Mouse (Mus musculus) bone marrow macrophage, adult 2 months (primary cell): ENCODE results near the gene Stx1b. TPM values are rescaled to one million over a fixed set of nuclear protein-coding genes. Genes with fewer than 3 reads are reported as not detected.

ENCODE experiments used
- H3K27ac ChIP-seq: 2 replicates; pipeline ENCODE4 v1.5.1; 2012; ENCODE audit warnings: low read depth, low read length; ENCODE audit not compliant: insufficient read depth
- H3K4me1 ChIP-seq: 2 replicates; pipeline ENCODE4 v1.6.1; 2012; ENCODE audit warnings: low read length; ENCODE audit not compliant: control insufficient read depth, insufficient read depth
- H3K4me3 ChIP-seq: 2 replicates; pipeline ENCODE4 v1.5.1; 2012; ENCODE audit warnings: mild to moderate bottlenecking, low read length, moderate library complexity; ENCODE audit not compliant: insufficient read depth
- CTCF ChIP-seq: IDR thresholded peaks from 2 replicates; pipeline ENCODE4 v1.5.1; 2012; ENCODE audit warnings: low read depth, mild to moderate bottlenecking, low read length, moderate library complexity
- POLR2A ChIP-seq: IDR thresholded peaks from 2 replicates; pipeline ENCODE4 v1.6.1; 2012; ENCODE audit warnings: mild to moderate bottlenecking, low read depth, low read length, borderline replicate concordance
- polyA plus RNA-seq: library from polyadenylated mRNA; stranded (reverse); fragments of >200 nt; gene quantifications from 2 replicates; pipeline ENCODE4 v1.2.4, GENCODE M21; 2012; ENCODE audit not compliant: missing spikeins, insufficient read depth, insufficient read length

Stx1b gene
- polyA plus RNA-seq, 1 experiment: not detected

DNA sequence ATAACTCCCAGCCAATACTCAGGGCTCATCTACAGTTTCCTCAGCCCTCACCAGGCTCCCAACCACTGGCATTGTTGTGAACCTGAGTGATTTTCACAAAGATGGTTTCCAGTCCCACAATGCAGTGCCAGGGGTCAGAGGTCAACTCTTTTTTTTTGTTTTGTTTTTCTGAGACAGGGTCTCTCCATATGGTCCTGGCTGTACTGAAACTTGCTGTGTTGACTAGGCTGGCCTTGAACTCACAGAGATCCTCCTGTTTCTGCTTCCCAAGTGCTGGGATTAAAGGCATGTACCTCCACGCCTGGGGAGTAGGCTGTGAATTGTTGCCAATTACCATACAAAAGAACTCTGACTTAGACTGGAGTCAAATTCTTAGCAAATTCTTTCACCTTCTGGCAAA lies 14.5 kb downstream of the Stx1b start:
- Histone ChIP-seq H3K4me3 (no peak overlapping the region), H3K27ac (no peak overlapping the region), H3K4me1 (peaks cover 4% of the 10 kb centered on the region; the same call in 1 of the 2 replicates)
- TF ChIP-seq POLR2A: no peak
- TF ChIP-seq CTCF: no peak

DNA sequence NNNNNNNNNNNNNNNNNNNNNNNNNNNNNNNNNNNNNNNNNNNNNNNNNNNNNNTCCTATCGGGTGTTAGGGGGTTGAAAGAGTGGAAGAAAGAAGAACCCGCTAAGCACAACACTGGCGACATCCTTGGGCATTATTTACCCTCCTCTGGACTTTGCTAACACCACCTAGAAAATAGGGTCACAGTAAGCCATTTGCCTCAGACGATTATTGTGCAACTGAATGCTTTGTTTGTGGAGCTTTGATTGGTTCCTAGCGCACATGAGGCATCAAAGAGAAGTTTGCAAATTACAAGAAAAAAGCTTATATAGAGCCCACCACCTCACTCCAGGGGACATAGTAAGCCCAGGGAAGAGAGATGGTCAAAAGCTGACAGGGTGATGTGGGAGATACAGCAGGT lies 15.5 kb downstream of the Stx1b start:
- Histone ChIP-seq H3K27ac (no peak overlapping the region), H3K4me3 (no peak overlapping the region), H3K4me1 (peaks cover 4% of the 10 kb centered on the region; the same call in 1 of the 2 replicates)
- no peak for TF ChIP-seq CTCF
- no peak for TF ChIP-seq POLR2A

DNA sequence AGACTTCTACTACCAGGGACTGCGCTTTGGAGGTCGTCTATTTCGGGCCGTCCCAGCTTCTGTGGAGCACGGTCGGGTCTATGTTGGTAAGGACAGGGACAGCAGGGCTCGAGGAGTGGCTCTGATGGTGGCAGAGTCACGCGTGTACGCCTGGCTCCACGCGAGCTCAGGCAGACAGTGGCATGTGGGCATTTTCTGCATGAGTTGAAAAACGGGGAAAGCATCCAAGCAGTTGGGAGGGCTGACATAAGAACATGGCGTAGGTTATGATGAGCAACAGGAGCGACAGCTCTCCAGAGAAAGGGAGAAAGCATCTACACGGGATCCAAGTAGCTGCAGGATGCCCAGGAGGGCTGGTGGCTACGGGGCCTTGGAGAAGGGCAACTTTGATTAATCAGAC lies 22.0 kb downstream of the Stx1b start:
- Histone ChIP-seq H3K27ac (no peak overlapping the region), H3K4me3 (no peak overlapping the region), H3K4me1 (peaks cover 16% of the 10 kb centered on the region)
- TF ChIP-seq POLR2A (no peak), CTCF (no peak)

DNA sequence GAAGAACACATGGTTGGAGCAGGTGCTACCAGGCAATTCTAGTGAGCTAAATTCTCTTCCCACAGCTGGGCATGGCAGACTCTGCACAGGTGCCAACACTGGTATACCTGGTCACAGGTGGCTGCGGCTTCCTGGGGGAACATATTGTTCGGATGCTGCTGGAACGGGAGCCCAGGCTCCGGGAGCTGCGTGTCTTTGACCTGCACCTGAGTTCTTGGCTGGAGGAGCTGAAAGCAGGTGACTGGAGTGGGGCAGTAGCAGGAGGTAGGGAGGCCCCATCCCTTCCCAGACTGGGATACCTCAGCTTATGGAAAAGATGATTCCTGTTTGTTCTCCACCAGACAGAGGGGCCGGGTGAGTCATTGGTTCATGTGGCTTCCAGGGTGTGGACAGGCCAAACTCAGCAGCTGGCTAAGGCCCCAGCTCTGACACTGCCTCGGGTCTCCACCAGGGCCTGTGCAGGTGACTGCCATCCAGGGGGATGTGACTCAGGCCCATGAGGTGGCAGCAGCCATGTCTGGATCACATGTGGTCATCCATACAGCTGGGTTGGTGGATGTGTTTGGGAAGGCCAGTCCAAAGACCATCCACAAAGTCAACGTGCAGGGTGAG lies 23.2 kb downstream of the Stx1b start:
- Histone ChIP-seq H3K4me1 (peaks cover 15% of the 10 kb centered on the region), H3K27ac (peak overlapping the region; percentile 49), H3K4me3 (peak overlapping the region; percentile 58)
- TF ChIP-seq POLR2A: no peak
- no peak for TF ChIP-seq CTCF

DNA sequence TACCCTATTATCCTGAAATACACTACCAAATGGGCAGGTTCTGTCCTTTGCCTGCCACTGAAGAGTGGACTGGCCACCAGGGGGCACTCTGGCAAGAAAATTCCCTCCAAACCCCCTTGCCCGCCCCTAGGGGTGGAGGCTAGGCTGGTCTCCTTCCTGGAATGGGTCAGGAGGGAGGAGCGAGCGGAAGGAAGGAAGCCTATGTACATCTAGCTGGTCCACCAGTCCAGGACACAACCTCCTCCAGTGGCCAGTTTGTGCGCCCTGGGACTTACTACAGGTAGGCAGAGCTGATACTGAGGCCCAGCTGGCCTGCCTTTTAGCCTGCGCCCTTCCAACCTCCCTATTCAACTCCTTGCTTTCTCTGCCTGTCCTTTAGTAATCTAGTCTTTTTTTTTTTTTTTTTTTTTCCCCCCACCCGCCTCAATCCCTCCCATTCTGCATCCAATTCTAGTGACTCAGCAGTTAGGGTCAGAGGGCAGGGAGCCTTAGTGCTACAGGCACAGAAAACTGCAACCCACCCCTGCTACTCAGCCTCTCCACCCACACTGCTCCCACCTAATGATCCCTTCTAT lies 23.8 kb downstream of the Stx1b start, which contains the start of gene Hsd3b7:
Gene Hsd3b7 (plus strand): TSS at position 170 of the 575 bp plus-strand sequence.
- 0 out of 2 replicates have a peak, but pooled peaks have one; percentile 71 for TF ChIP-seq POLR2A
- TF ChIP-seq CTCF: peak; percentile 72
- H3K4me1 ChIP-seq: peaks cover 15% of the 10 kb centered on the region
- peak within 1 kb of the TSS; percentile 58 for H3K4me3 ChIP-seq
- H3K27ac ChIP-seq: peak within 1 kb of the TSS; percentile 49

DNA sequence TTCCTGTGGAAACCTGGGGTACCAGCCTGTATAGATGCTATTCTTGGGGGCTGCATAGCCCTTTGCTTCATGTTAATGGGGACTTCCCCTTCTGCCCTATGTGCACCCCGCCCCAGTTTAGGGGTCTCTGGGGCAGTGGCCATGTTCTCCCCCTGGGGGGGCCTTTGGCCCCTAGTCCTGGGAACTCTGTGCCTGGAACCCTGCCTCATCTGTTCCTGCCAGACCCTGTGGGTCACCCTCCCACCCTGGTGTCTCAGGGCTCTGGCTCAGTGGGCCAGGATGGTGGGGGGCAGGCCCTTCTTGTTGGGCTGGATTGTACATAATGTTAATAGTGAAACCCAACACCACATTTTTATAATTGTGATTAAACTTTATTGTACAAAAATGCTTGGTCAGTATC lies 24.6 kb downstream of the Stx1b start:
- Histone ChIP-seq H3K4me3 (no peak overlapping the region), H3K27ac (no peak overlapping the region), H3K4me1 (peaks cover 15% of the 10 kb centered on the region)
- no peak for TF ChIP-seq CTCF
- no peak for TF ChIP-seq POLR2A

DNA sequence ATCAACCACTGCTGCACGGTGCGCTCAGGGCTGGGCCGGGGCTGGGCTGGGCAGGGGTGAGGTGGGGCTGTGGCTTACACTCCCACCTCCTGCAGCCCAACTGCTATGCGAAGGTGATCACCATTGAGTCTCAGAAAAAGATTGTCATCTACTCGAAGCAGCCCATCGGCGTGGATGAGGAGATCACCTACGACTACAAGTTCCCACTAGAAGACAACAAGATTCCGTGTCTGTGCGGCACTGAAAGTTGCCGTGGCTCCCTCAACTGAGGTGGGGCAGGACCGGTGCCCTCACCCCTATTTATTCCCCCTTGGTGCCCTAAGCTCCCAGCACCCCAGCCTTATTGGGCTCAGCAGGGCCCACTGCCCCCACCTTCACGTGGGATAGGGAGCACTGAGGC lies 25.1 kb downstream of the Stx1b start:
- TF ChIP-seq POLR2A (no peak), CTCF (no peak)
- Histone ChIP-seq H3K4me3 (no peak overlapping the region), H3K4me1 (peaks cover 15% of the 10 kb centered on the region), H3K27ac (no peak overlapping the region)

DNA sequence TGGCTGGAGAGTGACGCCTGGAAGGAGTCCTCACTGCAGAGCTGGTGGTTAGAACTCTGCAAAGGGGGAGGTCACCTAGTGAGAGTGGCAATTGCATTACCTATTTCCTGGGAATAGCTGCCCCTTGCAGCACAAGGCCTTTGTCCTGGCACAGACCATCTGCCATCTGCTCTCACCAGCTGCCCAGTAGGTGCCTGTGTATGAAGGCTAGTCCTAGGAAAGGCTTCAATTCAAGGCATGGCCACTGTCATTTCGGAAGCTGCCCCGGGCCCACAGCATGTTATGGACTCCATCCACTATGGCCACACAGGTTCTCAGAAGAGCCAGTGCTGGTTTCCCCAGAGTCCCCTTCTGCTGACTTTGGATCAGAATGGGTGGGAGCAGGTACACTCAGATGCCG lies 25.8 kb downstream of the Stx1b start:
- no peak for TF ChIP-seq CTCF
- TF ChIP-seq POLR2A: no peak
- Histone ChIP-seq H3K4me1 (peaks cover 15% of the 10 kb centered on the region), H3K27ac (no peak overlapping the region), H3K4me3 (no peak overlapping the region)

DNA sequence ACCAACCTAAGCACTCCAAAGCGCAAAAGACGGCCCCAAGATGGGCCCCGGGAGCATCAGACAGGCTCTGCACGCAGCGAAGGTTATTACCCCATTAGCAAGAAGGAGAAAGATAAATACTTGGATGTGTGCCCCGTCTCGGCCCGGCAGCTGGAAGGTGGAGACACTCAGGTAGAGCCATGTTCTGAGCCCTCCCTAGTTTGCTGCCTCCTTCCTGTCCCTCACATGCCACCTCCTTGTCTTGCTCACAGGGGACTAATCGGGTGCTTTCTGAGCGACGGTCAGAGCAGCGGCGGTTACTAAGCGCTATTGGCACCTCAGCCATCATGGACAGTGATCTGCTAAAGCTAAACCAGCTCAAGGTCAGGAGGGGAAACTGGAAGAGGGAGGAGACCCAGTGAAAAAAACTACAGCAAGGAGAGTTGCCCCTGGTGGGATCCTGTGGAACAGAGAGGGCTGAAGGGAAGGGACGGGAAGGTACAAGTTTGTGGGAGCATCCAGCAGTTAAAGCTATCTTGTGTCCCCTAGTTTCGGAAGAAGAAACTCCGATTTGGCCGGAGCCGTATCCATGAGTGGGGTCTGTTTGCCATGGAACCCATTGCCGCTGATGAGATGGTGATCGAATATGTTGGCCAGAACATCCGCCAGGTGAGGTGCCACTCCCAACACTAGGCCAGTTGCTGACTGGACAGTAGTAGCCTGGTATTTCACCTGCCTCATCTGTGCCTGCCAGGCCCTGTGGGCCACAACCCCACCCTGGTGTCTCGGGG lies 27.1 kb downstream of the Stx1b start:
- Histone ChIP-seq H3K4me3 (no peak overlapping the region), H3K27ac (no peak overlapping the region), H3K4me1 (peaks cover 16% of the 10 kb centered on the region)
- TF ChIP-seq CTCF: no peak
- no peak for TF ChIP-seq POLR2A

DNA sequence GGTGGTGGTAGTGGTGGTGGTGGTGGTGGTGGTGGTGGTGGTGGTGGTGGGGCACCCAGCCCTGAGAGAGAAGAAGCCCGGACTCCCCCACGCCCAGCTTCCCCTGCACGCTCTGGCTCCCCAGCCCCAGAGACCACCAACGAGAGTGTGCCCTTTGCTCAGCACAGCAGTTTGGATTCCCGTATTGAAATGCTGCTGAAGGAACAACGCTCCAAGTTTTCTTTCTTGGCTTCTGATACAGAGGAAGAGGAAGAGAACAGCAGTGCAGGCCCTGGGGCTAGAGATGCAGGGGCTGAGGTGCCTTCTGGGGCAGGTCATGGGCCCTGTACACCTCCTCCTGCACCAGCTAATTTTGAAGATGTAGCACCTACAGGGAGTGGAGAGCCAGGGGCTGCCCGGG lies 39.0 kb downstream of the Stx1b start, which contains the start of gene Gm49388:
Gene Gm49388 (plus strand): TSS at position 301 of the 400 bp plus-strand sequence.
- TF ChIP-seq POLR2A (no peak), CTCF (no peak)
- H3K4me3 ChIP-seq: no peak within 1 kb of the TSS
- H3K4me1 ChIP-seq: no peaks in the 10 kb centered on the region
- no peak within 1 kb of the TSS for H3K27ac ChIP-seq
